In the genomic region with DNA sequence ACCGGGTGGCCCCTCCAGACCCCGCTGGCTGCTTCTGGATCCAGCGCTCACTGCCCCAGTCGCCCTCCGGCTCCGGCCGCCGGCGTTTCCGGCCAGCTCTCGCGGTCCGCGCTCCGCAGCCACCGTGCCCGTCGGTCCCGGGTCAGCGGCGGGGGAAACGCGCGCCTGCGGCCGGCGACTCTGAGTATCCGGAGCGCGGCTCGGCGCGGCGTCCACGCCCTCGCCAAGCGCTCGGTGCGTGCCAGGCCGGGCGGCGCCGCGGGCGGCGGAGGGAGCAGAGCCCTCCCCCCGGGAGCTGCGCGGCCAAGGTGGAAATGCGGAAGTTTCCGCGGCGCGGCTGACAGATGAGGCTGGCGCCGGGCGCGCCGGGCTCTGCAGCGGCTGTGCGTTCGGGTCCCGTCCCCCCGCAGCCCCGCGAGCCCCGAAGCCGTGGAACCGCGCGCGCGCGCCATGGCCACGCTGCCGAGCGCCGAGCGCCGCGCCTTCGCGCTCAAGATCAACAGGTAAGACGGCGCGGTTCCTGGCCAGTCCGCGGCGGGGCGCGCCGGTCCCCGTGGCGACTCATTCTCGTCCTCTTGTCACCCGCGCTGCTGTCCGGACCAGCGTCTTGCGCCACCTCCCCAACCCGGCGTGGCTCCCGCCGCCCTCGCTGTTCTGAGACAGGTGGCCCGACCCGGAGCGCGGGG, we compare ENCODE assay signal across 8 mouse cellular contexts. TPM values are rescaled to one million over a fixed set of nuclear protein-coding genes. Genes with fewer than 3 reads are reported as not detected.
A peak's percentile ranks its signal among the peaks of the same experiment; 100 is the strongest.
DNase-seq lines count a peak whose midpoint lies in the region; ATAC-seq and TF ChIP-seq lines count a peak whose summit lies in the region.

Gene Dock8, plus strand, starts transcription at position 334 of the 686 bp plus-strand sequence.

- H3K27ac ChIP-seq in forebrain, embryonic 16.5 days (ENCODE audit: low read length), result no peak within 1 kb of the TSS
- H3K27ac ChIP-seq in layer of hippocampus, adult 2 months, result peak within 1 kb of the TSS; percentile 65; the same call in 1 of the 2 replicates
- H3K27ac ChIP-seq in lung, embryonic 14.5 days (ENCODE audit: low read depth), result peak within 1 kb of the TSS; percentile 36; the same call in 1 of the 2 replicates
- H3K27ac ChIP-seq in neural tube, embryonic 14.5 days (ENCODE audit: low read depth, low read length), result no peak within 1 kb of the TSS

- H3K9ac ChIP-seq in forebrain, embryonic 16.5 days (replicated peaks; ENCODE audit: low read depth, low read length), result peak within 1 kb of the TSS; percentile 41
- H3K9ac ChIP-seq in lung, embryonic 14.5 days, result peak within 1 kb of the TSS; percentile 56
- peak within 1 kb of the TSS; percentile 41 for H3K9ac ChIP-seq in neural tube, embryonic 14.5 days (replicated peaks; ENCODE audit: low read depth, low read length)

- H3K4me3 ChIP-seq in forebrain, embryonic 16.5 days (replicated peaks; ENCODE audit: low read length), result peak within 1 kb of the TSS; percentile 60
- H3K4me3 ChIP-seq in layer of hippocampus, adult 2 months, result peak within 1 kb of the TSS; percentile 63
- H3K4me3 ChIP-seq in lung, embryonic 14.5 days (ENCODE audit: low read depth, low read length), result peak within 1 kb of the TSS; percentile 69
- H3K4me3 ChIP-seq in neural tube, embryonic 14.5 days (ENCODE audit: low read depth, low read length), result peak within 1 kb of the TSS; percentile 56

- WGBS in forebrain, embryonic 16.5 days, result under 1% methylated on average over 102 of the region's 109 CpGs
- WGBS in lung, embryonic 14.5 days, result under 1% methylated on average over 104 of the region's 109 CpGs
- under 1% methylated on average over 91 of the region's 109 CpGs for WGBS in neural tube, embryonic 14.5 days

- H3K27me3 ChIP-seq in forebrain, embryonic 16.5 days (replicated peaks; ENCODE audit: control insufficient read depth, insufficient read depth, low read length), result peaks cover 56% of the 10 kb centered on the region
- H3K27me3 ChIP-seq in lung, embryonic 14.5 days (ENCODE audit: insufficient read depth, low read length), result peaks cover 42% of the 10 kb centered on the region
- H3K27me3 ChIP-seq in neural tube, embryonic 14.5 days (ENCODE audit: control insufficient read depth, insufficient read depth, low read length), result peaks cover 34% of the 10 kb centered on the region

- H3K9me3 ChIP-seq in forebrain, embryonic 16.5 days (ENCODE audit: control insufficient read depth, low read length), result no peaks in the 10 kb centered on the region
- H3K9me3 ChIP-seq in lung, embryonic 14.5 days (ENCODE audit: low read depth, low read length), result no peaks in the 10 kb centered on the region
- no peaks in the 10 kb centered on the region for H3K9me3 ChIP-seq in neural tube, embryonic 14.5 days (ENCODE audit: control insufficient read depth, low read length)

- no peaks in the 10 kb centered on the region for H3K36me3 ChIP-seq in forebrain, embryonic 16.5 days (ENCODE audit: control insufficient read depth, insufficient read depth)
- H3K36me3 ChIP-seq in lung, embryonic 14.5 days (ENCODE audit: insufficient read depth), result no peaks in the 10 kb centered on the region
- no peaks in the 10 kb centered on the region for H3K36me3 ChIP-seq in neural tube, embryonic 14.5 days (ENCODE audit: control insufficient read depth, insufficient read depth, low read length)

- intact Hi-C loops in heart, postnatal 36 days (cut with DNase I), result loop anchor here (2.0 kb wide), 1 partner anchor 39 kb away; the partner anchor contains the start of gene Cbwd1

- peak within 1 kb of the TSS; percentile 99 for H3K4me2 ChIP-seq in forebrain, embryonic 16.5 days (ENCODE audit: low read length)
- H3K4me2 ChIP-seq in lung, embryonic 14.5 days, result peak within 1 kb of the TSS; percentile 97
- peak within 1 kb of the TSS; percentile 99 for H3K4me2 ChIP-seq in neural tube, embryonic 14.5 days (ENCODE audit: low read depth, low read length)

- peak; percentile 49; the same call in 1 of the 2 replicates for ATAC-seq in forebrain, embryonic 16.5 days
- ATAC-seq in lung, embryonic 14.5 days (ENCODE audit: insufficient read depth), result peak; percentile 69
- peak; percentile 61; the same call in 1 of the 2 replicates for ATAC-seq in neural tube, embryonic 14.5 days (ENCODE audit: low read depth)

- TF ChIP-seq CTCF in layer of hippocampus, adult 2 months (conservative IDR thresholded peaks at IDR 0.05), result peak; percentile 40
- no peak for TF ChIP-seq CTCF in lung, embryonic 14.5 days (IDR thresholded peaks at IDR 0.05; ENCODE audit: low read depth)

- peaks cover 13% of the 10 kb centered on the region for H3K4me1 ChIP-seq in forebrain, embryonic 16.5 days (replicated peaks; ENCODE audit: control insufficient read depth, insufficient read depth, low read length)
- H3K4me1 ChIP-seq in lung, embryonic 14.5 days (ENCODE audit: insufficient read depth), result peaks cover 7% of the 10 kb centered on the region; the same call in 1 of the 2 replicates
- no peaks in the 10 kb centered on the region; the same call in 1 of the 2 replicates for H3K4me1 ChIP-seq in neural tube, embryonic 14.5 days (ENCODE audit: control insufficient read depth, insufficient read depth, low read length)

- peak; percentile 72 for DNase-seq in CD4-positive, CD25-positive, alpha-beta regulatory T cell, adult 2 months (ENCODE audit: low read depth, low spot score)
- peak; percentile 37 to 45 for DNase-seq in adrenal gland, postnatal 4 days (ENCODE audit: low spot score in 2 of 2)
- DNase-seq in heart, postnatal 36 days, result peak; percentile 74 to 80
- peak; percentile 8 to 34 for DNase-seq in layer of hippocampus, adult 2 months (ENCODE audit: low spot score in 2 of 2)
- peak; percentile 67 for DNase-seq in lung, embryonic 14.5 days
- DNase-seq in testis, postnatal 14 days (ENCODE audit: low spot score), result peak; percentile 54

RNA-seq across cellular contexts. Expression of gene Dock8, which starts in this region (rescaled TPM):
- 10 to 100 TPM; 15.3 to 18.3 TPM for total RNA-seq in adrenal gland, postnatal 4 days (2021)
- 0.56 and 1.4 TPM in 2 replicates for polyA plus RNA-seq in forebrain, embryonic 16.5 days (2015; fragmentation: Nextera tagmentation; extraction: Ambion mirVana)
- total RNA-seq in heart, postnatal 36 days (2021), result 10 to 100 TPM; 17.5 to 27.3 TPM
- total RNA-seq in layer of hippocampus, adult 2 months (2021), result 1 to 10 TPM; 3.0 to 4.5 TPM
- polyA plus RNA-seq in lung, embryonic 14.5 days (2014; fragmentation: Nextera tagmentation; extraction: Ambion mirVana), result 3.4 and 4.4 TPM in 2 replicates
- 1.8 and 2.8 TPM in 2 replicates for polyA plus RNA-seq in neural tube, embryonic 14.5 days (2014; fragmentation: Nextera tagmentation; extraction: Ambion mirVana)

Comparison
In these comparisons a context has a peak if more than half of its experiments do, and no peak if none do; other contexts are left out.
1. DNase-seq: peak in every context shown above with its lines; median percentile 77 in heart, postnatal 36 days; 72 in CD4-positive, CD25-positive, alpha-beta regulatory T cell, adult 2 months; 67 in lung, embryonic 14.5 days; 54 in testis, postnatal 14 days; 41 in adrenal gland, postnatal 4 days; 21 in layer of hippocampus, adult 2 months.
2. H3K27ac ChIP-seq: peak in layer of hippocampus, adult 2 months (single experiment) and lung, embryonic 14.5 days (single experiment); none in forebrain, embryonic 16.5 days (single experiment) and neural tube, embryonic 14.5 days (single experiment).
3. Peak in every context shown above with its lines, with median percentiles within 50 percentile points of each other: ATAC-seq, H3K4me2 ChIP-seq, H3K4me3 ChIP-seq and H3K9ac ChIP-seq.